Mouse (Mus musculus): ENCODE measurements around the gene Cox4i1. TPM values are rescaled to one million over a fixed set of nuclear protein-coding genes. Genes with fewer than 3 reads are reported as not detected.

Cox4i1 gene
- 1,017 and 1,050 TPM in 2 replicates for polyA plus RNA-seq (2015; fragmentation: Nextera tagmentation; extraction: Ambion mirVana)

DNA sequence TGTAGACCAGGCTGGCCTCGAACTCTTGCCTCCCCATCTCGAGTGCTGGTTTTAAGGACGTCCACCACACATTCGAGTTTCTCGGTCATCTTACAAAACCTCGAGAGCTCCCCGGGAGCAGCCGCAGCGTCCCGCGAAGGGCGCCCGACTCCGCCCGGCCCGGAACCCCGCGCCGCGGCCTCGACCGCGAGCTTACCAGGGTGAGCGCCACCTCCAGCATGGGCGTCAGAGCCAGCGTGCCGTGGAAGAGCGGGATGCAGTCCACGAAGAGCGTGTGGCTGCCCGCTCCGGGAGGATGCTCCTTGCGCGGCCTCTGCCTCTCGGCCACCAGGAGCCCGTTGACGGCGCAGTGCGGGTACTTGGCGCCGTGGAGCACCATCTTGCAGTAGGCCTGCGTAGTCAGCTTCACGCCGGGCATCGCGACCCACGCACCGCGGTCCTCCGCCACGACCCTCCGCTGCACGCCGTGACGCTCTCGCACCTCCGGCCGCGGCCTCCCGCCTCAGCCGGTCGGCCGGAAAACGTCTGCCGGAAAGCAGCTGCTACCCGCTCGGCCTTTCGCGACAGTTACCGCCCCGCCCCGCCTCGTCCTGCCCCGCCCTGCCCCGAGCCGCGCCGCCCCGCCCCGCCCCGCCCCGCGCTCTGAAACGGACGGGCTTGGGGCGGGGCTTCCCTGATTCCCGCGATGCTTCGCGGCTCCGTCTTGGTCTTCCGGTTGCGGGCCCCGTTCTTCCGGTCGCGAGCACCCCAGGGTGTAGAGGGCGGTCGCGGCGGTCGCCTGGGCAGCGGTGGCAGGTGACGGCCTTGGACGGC, at the start of gene Cox4i1, which contains the start of gene Gm27021:
Gene Cox4i1 (plus strand): TSS at position 662 of the 813 bp plus-strand sequence.
Gene Gm27021 (minus strand): TSS at position 519 of the 813 bp plus-strand sequence.
- H3K9me3 ChIP-seq, result no peaks in the 10 kb centered on the region
- peak within 1 kb of the TSS; percentile 88 for H3K27ac ChIP-seq
- ATAC-seq (ENCODE audit: insufficient number of reproducible peaks, insufficient read depth, low FRiP score, low TSS enrichment, low read depth), result peak; percentile 82
- under 1% methylated on average over 95 of the region's 105 CpGs for whole genome bisulfite sequencing
- H3K4me2 ChIP-seq, result peak within 1 kb of the TSS; percentile 91
- H3K36me3 ChIP-seq, result peaks cover 31% of the 10 kb centered on the region
- H3K27me3 ChIP-seq, result no peaks in the 10 kb centered on the region
- H3K4me3 ChIP-seq, result peak within 1 kb of the TSS; percentile 97
- H3K9ac ChIP-seq, result peak within 1 kb of the TSS; percentile 97
- peaks cover 51% of the 10 kb centered on the region for H3K4me1 ChIP-seq

- H3K27me3 ChIP-seq, result no peaks in the 10 kb centered on the region
- H3K9me3 ChIP-seq, result no peaks in the 10 kb centered on the region
- H3K27ac ChIP-seq, result no peak overlapping the region
- H3K4me1 ChIP-seq, result peaks cover 25% of the 10 kb centered on the region
- H3K4me3 ChIP-seq, result no peak overlapping the region
- H3K9ac ChIP-seq, result no peak overlapping the region
- 68% methylated on average over 11 of the region's 11 CpGs for WGBS
- ATAC-seq (ENCODE audit: insufficient number of reproducible peaks, insufficient read depth, low FRiP score, low TSS enrichment, low read depth), result no peak
- no peaks in the 10 kb centered on the region for H3K36me3 ChIP-seq
- no peak overlapping the region for H3K4me2 ChIP-seq
Observed at GRCm38 (mm10) chr8:120619235-120620180, 48.5 kb upstream of the Cox4i1 start.

DNA sequence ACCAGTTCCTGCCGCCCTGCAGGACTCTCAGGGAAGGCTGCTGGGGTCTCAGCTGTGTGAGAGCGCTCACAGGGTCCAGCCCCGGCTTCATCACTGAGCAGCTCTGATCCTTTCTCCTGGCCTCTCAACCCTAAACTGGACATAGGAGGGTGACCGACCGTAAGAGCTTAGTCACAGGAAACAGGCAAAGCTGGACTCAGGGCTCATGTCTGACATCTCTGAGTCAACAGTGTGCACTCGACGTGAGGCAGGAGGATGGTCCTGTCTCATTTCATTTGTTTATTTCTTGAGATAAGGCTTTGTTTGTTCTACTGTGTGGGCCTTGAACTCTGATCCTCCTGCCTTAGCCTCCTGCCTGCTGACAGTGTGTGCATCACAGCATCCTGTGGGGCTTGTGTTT, 47.6 kb upstream of the Cox4i1 start:
- no peaks in the 10 kb centered on the region for H3K9me3 ChIP-seq
- no peak overlapping the region for H3K4me2 ChIP-seq
- peaks cover 24% of the 10 kb centered on the region for H3K4me1 ChIP-seq
- H3K27me3 ChIP-seq, result no peaks in the 10 kb centered on the region
- H3K27ac ChIP-seq, result no peak overlapping the region
- H3K36me3 ChIP-seq, result no peaks in the 10 kb centered on the region
- H3K9ac ChIP-seq, result no peak overlapping the region
- no peak for ATAC-seq (ENCODE audit: insufficient number of reproducible peaks, insufficient read depth, low FRiP score, low TSS enrichment, low read depth)
- 47% methylated on average over 7 of the region's 7 CpGs for WGBS
- no peak overlapping the region for H3K4me3 ChIP-seq

GRCm38 (mm10) chr8:120622161-120622560, 45.9 kb upstream of the Cox4i1 start:
- Histone ChIP-seq H3K36me3 (no peaks in the 10 kb centered on the region), H3K27me3 (no peaks in the 10 kb centered on the region), H3K4me3 (no peak overlapping the region), H3K27ac (no peak overlapping the region), H3K9me3 (no peaks in the 10 kb centered on the region), H3K4me2 (no peak overlapping the region), H3K9ac (no peak overlapping the region), H3K4me1 (peaks cover 14% of the 10 kb centered on the region)
- WGBS, result 65% methylated on average over 14 of the region's 14 CpGs
- ATAC-seq (ENCODE audit: insufficient number of reproducible peaks, insufficient read depth, low FRiP score, low TSS enrichment, low read depth), result no peak

DNA sequence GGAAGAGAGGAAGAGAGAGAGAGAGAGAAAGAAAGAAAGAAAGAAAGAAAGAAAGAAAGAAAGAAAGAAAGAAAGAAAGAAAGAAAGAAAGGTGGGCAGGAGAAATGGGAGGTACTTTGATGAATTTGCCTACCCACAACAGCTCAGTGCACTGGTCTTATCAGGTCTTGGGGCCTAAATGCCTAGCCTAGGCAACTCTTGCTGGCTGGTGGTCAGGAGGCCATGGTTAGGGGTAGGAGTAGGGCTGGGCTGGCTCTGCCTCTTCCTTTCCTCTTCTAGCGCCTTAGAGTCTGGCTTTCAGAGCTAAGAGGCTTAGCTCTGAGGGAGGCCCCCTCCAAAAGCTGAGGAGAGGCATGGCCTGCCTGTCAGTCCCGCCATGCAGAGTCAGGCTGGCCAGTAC, 44.4 kb upstream of the Cox4i1 start:
- H3K9ac ChIP-seq, result no peak overlapping the region
- H3K4me3 ChIP-seq, result no peak overlapping the region
- H3K36me3 ChIP-seq, result no peaks in the 10 kb centered on the region
- WGBS, result 35% methylated on average over 2 of the region's 2 CpGs
- H3K4me1 ChIP-seq, result 0 out of 2 replicates have a peak, but pooled peaks cover 4% of the 10 kb centered on the region
- no peaks in the 10 kb centered on the region for H3K9me3 ChIP-seq
- no peak overlapping the region for H3K4me2 ChIP-seq
- ATAC-seq (ENCODE audit: insufficient number of reproducible peaks, insufficient read depth, low FRiP score, low TSS enrichment, low read depth), result no peak
- H3K27me3 ChIP-seq, result no peaks in the 10 kb centered on the region
- H3K27ac ChIP-seq, result no peak overlapping the region

GRCm38 (mm10) chr8:120626461-120626860, 41.6 kb upstream of the Cox4i1 start:
- no peaks in the 10 kb centered on the region for H3K36me3 ChIP-seq

GRCm38 (mm10) chr8:120627298-120627697, 40.7 kb upstream of the Cox4i1 start:
- no peaks in the 10 kb centered on the region for H3K27me3 ChIP-seq
- H3K9ac ChIP-seq, result no peak overlapping the region
- WGBS, result 94% methylated on average over 5 of the region's 5 CpGs
- H3K4me2 ChIP-seq, result no peak overlapping the region
- no peak for ATAC-seq (ENCODE audit: insufficient number of reproducible peaks, insufficient read depth, low FRiP score, low TSS enrichment, low read depth)
- no peaks in the 10 kb centered on the region for H3K36me3 ChIP-seq
- no peak overlapping the region for H3K4me3 ChIP-seq
- H3K4me1 ChIP-seq, result peaks cover 18% of the 10 kb centered on the region
- H3K9me3 ChIP-seq, result no peaks in the 10 kb centered on the region
- H3K27ac ChIP-seq, result no peak overlapping the region

More at GRCm38 (mm10) chr8:120626461-120626860, 41.6 kb upstream of the Cox4i1 start:
- ATAC-seq (ENCODE audit: insufficient number of reproducible peaks, insufficient read depth, low FRiP score, low TSS enrichment, low read depth), result no peak
- Histone ChIP-seq H3K9me3 (no peaks in the 10 kb centered on the region), H3K4me3 (no peak overlapping the region), H3K4me1 (peaks cover 14% of the 10 kb centered on the region), H3K4me2 (no peak overlapping the region), H3K9ac (no peak overlapping the region), H3K27ac (no peak overlapping the region), H3K27me3 (no peaks in the 10 kb centered on the region)
- WGBS, result 53% methylated on average over 11 of the region's 11 CpGs

DNA sequence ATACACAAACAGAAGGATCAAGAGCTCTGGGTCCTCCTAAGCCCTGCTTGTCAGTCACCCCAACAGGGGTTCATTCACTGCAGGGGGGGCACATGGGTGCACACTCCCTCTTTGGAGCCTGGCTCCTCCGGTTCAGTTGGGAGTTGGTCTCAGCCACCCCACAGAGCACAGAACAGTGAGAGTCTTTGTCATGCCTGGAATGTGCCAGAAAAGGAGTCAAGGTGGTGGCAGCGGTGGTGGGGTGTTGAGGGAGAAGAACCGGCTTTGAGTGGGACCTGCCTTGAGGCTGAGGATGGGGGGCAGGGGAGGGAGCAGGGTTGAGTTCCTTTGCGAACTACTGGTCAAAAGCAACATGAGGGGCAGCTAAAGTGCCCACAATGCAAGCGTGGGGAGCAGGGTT, 38.0 kb upstream of the Cox4i1 start:
- WGBS, result 35% methylated on average over 5 of the region's 5 CpGs
- no peak overlapping the region for H3K9ac ChIP-seq
- no peaks in the 10 kb centered on the region for H3K36me3 ChIP-seq
- peaks cover 17% of the 10 kb centered on the region for H3K27me3 ChIP-seq
- H3K4me2 ChIP-seq, result no peak overlapping the region
- H3K4me3 ChIP-seq, result no peak overlapping the region
- no peaks in the 10 kb centered on the region for H3K9me3 ChIP-seq
- ATAC-seq (ENCODE audit: insufficient number of reproducible peaks, insufficient read depth, low FRiP score, low TSS enrichment, low read depth), result no peak
- peaks cover 32% of the 10 kb centered on the region for H3K4me1 ChIP-seq
- H3K27ac ChIP-seq, result no peak overlapping the region

DNA sequence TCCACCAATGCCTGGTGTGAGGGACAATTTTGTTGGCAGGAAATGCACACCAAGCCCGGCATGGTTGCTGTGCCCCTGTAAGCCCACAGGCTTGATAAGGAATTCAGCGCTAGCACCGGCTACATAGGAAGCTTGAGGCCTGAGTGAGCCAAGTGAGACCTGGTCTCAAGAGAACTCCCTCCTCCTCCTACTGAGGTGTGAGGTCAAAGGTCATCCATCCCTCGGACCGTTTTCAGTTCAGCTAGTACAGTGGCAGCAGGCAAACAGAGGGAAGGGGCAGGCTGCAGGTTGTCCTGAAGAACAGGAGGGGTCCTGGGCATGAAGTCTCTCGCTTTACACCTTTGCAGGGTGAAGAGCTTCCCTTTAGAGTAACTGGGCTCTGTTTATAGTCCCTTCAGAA, 37.2 kb upstream of the Cox4i1 start:
- WGBS, result 53% methylated on average over 6 of the region's 6 CpGs
- Histone ChIP-seq H3K27ac (no peak overlapping the region), H3K9ac (no peak overlapping the region), H3K27me3 (peaks cover 22% of the 10 kb centered on the region), H3K9me3 (no peaks in the 10 kb centered on the region), H3K4me2 (no peak overlapping the region), H3K36me3 (no peaks in the 10 kb centered on the region), H3K4me1 (peaks cover 32% of the 10 kb centered on the region), H3K4me3 (no peak overlapping the region)
- ATAC-seq (ENCODE audit: insufficient number of reproducible peaks, insufficient read depth, low FRiP score, low TSS enrichment, low read depth), result no peak

DNA sequence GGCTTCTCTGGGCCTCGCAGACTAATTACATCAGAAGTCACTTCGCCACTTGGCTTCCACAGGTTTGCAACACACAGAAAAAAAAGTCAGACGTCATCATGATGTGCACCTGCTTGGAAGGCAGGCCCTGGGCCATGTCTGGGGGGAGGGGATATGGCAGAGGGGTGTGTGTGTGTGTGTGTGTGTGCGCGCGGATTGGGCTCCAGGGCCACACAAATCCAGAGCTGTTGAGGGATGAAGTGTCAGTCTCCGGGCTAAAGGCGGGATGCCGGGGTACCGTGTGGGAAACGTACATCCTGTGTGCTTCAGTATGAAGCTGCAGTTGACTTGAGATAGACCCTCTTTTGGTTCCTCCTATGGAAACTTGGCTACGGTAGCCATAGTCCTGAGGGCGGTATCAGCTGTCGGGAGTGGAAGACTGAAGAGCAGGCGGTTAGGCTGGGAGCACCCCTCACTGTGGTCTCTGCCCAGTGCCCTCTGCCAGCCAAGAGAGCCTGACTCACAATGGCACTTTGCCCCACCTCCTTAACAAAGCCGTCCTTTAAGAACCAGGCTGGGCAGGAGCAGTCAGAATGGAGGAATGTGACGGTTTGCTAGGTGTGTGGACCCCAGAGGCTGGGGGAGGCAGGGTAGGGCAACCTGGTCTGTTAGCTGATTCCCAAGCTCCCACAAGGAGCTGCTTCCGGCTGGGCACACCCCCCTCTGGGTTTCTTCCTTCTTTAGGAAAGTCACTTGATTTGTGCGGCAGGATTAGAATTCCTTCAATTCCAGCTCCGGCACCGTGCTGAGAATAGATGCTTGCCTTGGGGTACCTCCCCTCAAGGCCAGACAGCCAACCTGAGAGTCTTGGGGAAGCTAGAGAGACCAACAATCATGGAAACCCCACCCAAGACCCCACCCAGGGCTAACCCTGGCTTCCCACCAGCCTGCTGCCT, 36.3 kb upstream of the Cox4i1 start:
- 66% methylated on average over 21 of the region's 21 CpGs for WGBS
- Histone ChIP-seq H3K27me3 (peaks cover 22% of the 10 kb centered on the region), H3K4me1 (peaks cover 32% of the 10 kb centered on the region), H3K9ac (no peak overlapping the region), H3K27ac (peak overlapping the region; percentile 22; the same call in 1 of the 2 replicates), H3K36me3 (no peaks in the 10 kb centered on the region), H3K9me3 (no peaks in the 10 kb centered on the region), H3K4me2 (no peak overlapping the region), H3K4me3 (no peak overlapping the region)
- no peak for ATAC-seq (ENCODE audit: insufficient number of reproducible peaks, insufficient read depth, low FRiP score, low TSS enrichment, low read depth)

All from embryonic facial prominence, embryonic 13.5 days (tissue).